Mouse (Mus musculus) CD8-positive naive resting alpha-beta T cell, adult 2 months (primary cell): ENCODE data around the gene Map4k3.
"Not testable (repeated sequence)": the region's sequence is repeated elsewhere in the genome, so short reads cannot be mapped to it uniquely, and the experiment has no call there.

ENCODE experiments used
- DNase-seq, 2 experiments: peaks; one replicate each; pipeline ENCODE4 v3.0.0; 2022; ENCODE audit warnings: low read depth in 2 of 2, low spot score in 2 of 2

Map4k3 gene

DNA sequence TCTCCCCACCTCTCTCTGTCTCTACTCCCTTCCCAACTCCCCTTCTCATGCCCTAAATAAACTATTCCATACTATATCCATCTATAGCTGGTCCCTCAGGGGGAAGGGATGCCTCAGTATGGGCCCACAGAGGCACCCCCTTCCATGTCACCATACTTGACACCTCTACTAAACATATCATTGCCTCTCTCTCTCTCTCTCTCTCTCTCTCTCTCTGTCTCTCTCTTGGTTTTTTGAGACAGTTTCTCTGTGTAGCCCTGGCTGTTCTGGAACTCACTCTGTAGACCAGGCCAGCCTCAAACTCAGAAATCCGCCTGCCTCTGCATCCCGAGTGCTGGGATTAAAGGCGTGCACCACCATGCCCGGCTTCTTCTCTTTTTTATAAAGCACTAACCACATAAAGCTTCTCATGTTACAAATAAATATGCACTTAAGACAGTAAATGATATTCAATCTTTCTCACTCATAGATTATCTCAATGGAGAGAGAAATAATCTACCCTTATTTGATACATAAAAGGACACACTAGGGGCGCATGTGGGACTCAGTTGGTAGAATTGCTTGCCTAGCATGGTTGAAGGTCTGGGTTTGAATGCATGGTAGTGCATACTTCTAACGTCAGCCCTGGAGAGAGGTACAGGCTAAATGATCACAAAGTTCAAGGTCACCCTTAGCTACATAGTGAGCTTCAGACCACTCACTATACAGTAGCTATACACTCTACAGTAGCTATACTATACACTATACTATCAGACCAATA lies 159.3 kb downstream of the Map4k3 start:
- no peak for DNase-seq

DNA sequence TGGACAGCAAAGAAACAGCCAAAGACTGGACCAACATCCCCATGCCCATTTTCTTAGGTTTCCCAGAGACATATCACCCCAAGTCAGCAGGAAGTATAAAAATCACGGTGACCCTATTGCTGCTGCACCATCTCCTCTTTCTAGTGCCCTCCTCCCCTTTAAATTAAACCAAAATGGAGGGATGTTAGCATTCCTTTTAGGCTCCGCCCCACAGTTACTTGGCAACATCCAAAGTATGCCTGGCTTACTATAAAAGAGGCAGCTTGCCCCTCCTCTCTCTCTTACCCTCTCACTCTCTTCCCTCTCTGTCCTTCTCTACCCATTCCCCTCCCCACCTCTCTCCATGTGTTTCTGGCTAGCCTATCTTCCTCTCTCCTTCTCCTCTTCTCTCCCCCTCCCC lies 159.8 kb downstream of the Map4k3 start:
- DNase-seq, result no peak

GRCm38 (mm10) chr17:80564611-80564924 lies 163.7 kb downstream of the Map4k3 start:
- DNase-seq, result peak; percentile 35 to 56

DNA sequence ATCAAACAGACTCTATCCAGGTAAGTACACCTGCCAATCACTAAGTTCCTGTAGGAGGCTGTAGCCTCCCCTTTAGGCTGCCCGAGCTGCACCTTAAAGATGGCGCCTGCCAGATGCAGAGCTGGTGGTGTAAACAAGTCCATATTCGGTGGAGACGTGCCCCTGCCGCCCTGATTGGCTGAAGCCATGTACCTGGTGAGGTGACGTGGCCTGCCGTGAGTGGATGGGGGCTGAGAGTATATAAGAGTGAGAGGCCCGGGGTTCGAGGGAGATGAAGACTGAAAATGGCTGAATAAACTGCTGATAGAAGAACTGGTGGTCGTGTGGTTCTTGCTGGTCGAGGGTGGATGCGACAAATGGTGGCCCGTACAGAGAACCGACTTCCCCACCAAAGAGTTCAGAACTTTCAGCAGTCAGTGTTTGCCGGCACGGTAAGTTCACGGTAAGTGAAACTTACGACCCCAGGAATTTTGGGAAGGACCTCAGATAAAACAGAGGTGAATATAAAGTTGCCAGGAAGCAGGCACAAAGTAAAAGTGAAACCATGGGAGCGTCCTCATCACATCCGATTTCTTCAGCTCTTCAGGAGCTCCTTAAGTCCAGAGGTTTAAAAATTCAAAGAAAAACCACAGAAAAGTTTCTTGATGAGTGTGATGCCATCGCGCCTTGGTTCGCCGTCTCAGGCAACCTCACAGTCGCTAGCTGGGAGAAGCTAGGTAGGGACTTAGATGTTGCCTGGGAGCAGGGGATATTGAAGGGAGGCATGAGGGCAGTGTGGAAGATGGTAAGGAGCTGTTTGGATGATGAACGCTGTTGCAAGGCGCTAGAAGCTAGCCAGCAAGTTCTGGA lies 164.3 kb downstream of the Map4k3 start:
- DNase-seq, result peak; percentile 74 to 77

GRCm38 (mm10) chr17:80562792-80563191 lies 165.5 kb downstream of the Map4k3 start:
- DNase-seq, result no peak

- peak; percentile 73 to 79 for DNase-seq
Observed at GRCm38 (mm10) chr17:80560669-80561401, 167.4 kb downstream of the Map4k3 start.

GRCm38 (mm10) chr17:80559745-80560144 lies 168.5 kb downstream of the Map4k3 start:
- DNase-seq, result no peak

- peak; percentile 48 to 54 for DNase-seq
Observed at GRCm38 (mm10) chr17:80559050-80559449, 169.2 kb downstream of the Map4k3 start.

GRCm38 (mm10) chr17:80558583-80558982 lies 169.7 kb downstream of the Map4k3 start:
- DNase-seq, result no peak

- no peak for DNase-seq
Observed at GRCm38 (mm10) chr17:80557461-80557860, 170.8 kb downstream of the Map4k3 start.

DNA sequence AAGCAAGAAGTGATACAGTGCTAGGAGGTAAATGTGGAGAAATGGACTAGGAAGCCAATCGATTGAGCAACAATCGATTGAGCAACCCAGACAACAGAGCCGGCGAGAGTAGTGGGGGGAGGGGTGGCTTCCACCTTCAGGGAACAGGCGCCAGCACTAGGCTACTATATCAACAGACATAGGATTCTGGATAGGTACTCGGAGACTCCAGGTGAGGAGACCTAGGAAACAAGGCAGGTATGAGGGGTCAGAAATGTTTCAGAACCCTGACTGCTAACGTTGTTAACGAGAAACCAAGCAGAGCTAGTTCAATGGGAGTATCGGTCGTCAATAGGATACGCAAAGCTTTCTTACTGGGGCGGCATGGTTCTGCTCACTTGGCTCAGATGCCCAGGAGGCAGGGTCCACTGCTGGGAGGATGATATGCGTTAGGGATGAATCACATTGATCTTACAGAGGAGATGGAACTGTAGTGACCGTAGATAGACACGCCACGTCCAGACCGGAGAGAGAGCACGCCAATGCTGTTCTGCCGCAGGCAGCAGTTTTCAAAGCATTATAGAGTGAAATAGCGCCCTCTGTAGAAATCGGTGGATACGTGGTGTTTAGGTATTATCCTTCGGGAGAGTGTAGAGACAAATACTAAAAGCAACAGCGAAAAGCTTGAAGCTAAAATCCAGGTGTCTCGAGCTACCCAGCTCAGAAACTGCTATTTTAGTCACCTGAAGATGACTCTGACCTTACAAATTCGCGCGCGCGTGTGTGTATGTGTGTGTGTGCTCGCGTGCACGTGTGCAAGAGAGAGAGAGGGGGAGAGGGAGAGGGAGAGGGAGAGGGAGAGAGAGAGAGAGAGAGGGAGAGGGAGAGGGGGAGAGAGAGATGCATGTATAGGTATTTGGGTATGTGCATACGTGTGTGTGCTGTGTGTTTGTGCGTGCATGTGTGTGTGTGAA lies 174.7 kb downstream of the Map4k3 start:
- peak; percentile 68 to 81 for DNase-seq

DNA sequence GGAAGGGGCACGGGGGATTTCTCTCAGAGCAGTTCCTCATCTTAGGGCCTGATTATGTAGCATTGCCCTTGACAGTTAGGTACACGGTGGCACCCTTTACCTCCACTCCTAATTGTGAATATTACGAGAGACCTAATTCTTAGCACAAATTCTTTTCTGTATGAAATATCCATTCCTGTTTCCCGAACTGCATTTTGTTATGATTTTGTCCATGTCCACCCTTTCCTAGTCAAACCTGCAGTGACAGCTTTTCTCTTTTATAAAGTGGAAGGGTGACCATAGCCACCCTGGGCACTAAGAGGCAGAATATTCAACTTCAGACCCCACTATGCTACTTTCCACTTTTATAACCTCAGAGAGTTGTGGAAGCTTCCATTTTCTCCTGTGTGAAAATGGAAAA lies 175.6 kb downstream of the Map4k3 start:
- DNase-seq, result no peak

- DNase-seq, result no peak
Observed at GRCm38 (mm10) chr17:80550981-80551380, 177.3 kb downstream of the Map4k3 start.

DNA sequence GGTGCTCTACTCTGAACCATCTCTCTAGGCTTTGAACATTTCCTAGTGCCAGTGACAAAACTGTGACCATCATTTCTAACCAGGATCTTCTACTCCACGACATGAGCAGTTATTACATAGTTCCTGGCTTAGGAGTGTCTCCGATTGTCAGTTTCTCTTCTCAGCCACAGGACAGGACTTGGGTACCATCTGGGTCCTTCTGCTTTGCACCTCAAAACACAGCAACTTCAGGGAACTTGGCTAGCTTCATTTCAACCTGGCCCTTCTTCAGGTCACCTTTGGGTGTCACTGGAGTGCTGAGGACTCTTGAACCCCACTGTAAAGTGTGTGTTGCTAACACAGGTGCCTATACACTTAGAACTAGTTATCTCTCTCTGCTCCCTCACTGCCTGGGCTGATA lies 181.4 kb downstream of the Map4k3 start:
- no peak for DNase-seq

DNA sequence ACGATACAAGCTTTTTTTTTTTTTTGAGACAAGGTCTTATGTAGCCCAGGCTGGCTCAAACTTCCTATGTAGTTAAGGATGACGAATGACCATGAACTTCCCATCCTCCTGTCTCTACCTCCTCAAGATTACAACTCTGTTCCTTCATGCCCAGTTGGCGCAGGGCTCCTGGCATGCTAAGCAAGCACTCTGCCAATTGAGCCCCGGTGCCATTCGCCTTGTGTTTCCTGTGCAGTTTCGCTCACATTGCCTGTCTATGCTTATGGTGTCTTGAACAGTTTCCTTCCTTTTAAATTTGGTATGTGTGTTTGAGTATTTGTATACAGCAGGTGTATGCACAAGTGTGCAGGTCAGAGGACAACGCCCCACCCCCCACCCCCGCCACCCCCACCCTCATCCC lies 182.1 kb downstream of the Map4k3 start:
- DNase-seq, result no peak

DNA sequence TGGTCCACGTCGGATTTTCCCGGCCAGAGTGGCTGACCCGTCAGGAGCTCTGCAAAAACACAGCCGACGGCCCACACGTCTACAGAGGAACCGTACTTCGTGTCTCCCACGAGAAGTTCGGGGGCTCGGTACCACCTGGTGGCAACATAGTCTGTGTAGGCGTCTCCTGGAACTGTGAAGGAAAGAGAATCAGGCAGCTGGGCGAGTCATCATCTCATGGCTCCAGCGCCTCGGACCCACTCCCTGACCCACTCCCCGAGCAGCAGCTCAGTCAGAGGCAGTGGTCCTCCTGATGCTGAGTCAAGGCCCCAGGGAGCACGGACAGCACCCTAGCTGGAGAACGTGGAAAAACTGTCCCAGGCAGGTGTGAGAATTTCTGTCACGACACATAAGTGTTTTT lies 184.6 kb downstream of the Map4k3 start:
- no peak for DNase-seq

DNA sequence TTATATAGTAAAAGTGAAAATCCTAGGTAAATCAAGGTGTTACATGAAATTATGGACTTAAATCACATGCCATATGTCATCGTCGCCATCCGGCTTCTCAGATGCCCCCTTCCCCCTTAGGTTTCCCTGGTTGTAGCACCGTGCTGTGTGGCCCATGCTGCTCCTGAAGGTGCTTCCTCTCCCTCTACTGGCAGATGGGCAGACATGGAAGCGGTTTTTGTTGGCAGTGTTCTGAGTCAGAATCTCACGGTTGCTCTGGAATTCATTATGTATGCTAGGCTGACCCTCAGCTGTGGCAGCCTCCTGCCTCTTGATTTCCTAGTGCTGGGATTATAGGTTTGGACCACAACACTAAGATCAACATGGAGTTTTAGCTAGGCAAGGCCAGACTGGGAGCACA lies 191.1 kb downstream of the Map4k3 start:
- no peak for DNase-seq

DNA sequence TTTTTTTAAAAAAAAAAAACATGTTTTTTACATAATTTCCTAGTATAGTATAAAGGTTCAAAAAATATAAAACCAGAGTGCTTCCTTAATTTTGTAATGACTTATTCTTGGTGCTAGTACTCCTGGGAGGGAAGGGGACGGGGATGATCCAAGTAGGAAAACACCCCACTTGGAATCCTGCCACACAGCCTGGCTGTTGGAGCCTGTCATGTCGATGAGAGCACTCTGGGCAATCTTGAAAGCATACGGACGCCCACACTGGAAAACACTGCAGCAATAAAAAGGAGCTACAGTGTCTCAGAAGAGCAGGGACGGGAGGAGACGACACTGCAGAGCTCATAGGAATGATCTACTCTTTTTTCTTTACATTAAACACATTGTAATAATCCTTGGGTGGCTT lies 192.7 kb downstream of the Map4k3 start:
- no peak for DNase-seq

DNA sequence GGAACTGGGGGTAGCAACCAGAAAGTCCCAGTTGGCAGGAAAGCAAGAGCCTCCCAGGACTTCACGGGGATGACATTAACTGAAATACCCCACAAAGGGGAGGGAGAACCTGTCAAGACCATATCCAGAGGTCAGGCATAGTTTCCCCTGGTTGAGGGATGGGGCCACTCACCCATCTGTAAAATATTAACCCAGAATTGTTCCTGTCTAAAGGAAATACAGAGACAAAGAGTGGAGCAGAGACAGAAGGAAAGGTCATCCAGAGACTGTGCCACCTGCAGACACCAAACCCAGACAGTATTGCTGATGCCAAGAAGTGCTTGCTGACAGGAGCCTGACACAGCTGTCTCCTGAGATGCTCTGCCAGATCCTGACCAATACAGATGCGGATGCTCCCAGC lies 196.9 kb downstream of the Map4k3 start:
- not testable (repeated sequence) for DNase-seq
